Mouse (Mus musculus): ENCODE data around the gene Clmp. TPM values are rescaled to one million over a fixed set of nuclear protein-coding genes. Genes with fewer than 3 reads are reported as not detected.
A peak's percentile ranks its signal among the peaks of the same experiment; 100 is the strongest.

Clmp gene
- 10 to 100 TPM; 28.1 to 30.0 TPM for total RNA-seq (2021)
- long read RNA-seq, experiment 1, full-length matches to known transcripts, result 18 of 25 reads
- long read RNA-seq, experiment 1, partial matches to known transcripts, result 2 of 25 reads
- long read RNA-seq, experiment 1, other reads (novel, unspliced or antisense), result 5 of 25 reads
- long read RNA-seq, experiment 2, full-length matches to known transcripts, result 10 of 17 reads
- long read RNA-seq, experiment 2, partial matches to known transcripts, result 1 of 17 reads
- long read RNA-seq, experiment 2, other reads (novel, unspliced or antisense), result 6 of 17 reads

DNA sequence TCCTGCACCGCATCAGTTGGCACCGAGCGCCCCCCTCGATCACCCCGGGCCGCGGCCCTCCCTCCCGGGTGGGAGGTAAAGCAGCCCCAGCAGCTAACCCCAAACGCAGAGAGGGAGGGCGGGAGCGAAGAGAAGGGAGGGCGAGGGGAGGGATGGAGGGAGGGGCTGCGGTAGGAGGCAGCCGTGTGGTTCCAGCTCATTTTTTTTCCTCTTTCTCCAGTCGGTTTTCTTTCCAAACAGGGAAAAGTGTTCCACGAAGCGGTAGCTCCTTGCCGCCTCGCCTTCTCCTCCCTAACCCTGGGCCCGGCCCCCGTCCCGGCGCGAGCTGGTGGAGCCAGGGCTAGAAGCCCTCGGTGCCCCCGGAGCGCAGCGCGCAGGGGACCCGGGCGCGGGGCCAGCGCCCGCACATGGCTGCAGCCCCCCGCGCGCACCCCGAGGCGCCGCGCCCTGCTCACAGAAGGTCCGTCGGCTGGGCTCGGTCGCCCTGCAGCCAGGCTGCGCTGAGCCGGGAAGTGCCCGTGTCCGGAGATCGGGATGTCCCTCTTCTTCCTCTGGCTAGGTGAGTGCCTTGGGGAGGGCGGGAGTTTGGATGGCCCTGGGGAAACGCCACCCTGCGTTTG lies at the start of gene Clmp:
Gene Clmp (plus strand): TSS at position 162 of the 620 bp plus-strand sequence.
- peak in 1 of 2 experiments; percentile 49 for DNase-seq (ENCODE audit: low spot score in 2 of 2)

DNA sequence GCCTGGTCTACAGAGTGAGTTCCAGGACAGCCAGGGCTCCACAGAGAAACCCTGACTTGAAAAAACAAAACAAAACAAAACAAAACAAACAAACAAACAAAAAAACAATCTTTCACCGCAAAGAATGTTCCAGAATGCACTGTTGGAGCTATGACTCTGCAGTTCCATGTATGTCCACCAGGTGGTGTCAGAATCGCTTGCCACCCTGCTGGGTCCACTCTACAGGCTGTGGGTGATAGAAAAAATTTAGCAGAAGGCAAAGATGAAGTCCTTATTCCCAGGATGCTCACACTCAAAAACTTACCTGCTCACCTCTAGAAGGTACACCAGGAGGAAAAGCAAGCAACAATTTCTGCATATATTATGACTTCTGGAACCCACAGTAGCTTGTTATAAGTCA lies 49.7 kb upstream of the Clmp start:
- peak; percentile 63 to 83 for DNase-seq (ENCODE audit: low spot score in 2 of 2)

DNA sequence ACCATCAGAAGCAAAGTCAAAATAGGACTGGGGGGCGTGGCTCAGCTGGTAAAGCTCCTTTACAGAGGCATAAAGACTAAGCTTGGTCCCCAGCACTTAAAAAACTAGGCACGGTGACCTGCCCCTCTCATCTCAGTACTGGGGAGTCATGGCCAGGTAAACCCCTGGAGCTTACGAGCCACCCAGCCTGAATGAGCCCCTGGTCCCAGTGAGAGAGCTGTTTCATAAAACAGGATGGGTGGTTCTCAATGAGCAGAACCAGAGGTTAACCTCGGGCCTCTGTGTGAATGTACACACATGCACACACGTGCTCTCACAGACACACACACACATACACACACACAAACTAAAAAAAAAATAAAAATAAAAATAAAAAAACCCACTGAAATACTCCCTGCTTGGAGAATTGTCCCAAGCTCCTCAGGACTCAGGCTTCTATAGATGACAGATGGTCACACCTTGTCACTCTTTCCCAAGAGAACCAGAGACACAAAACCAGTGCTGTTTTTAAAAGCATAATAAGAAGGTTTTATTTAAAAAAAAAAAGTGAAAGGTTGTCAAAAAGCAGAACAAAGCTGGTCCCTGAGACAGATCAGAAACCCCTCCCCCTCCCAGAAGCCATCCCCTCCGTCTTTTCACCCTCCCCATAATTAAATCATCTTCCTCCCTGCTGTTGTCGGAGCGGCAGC lies 47.9 kb upstream of the Clmp start:
- DNase-seq (ENCODE audit: low spot score in 2 of 2), result no peak

DNA sequence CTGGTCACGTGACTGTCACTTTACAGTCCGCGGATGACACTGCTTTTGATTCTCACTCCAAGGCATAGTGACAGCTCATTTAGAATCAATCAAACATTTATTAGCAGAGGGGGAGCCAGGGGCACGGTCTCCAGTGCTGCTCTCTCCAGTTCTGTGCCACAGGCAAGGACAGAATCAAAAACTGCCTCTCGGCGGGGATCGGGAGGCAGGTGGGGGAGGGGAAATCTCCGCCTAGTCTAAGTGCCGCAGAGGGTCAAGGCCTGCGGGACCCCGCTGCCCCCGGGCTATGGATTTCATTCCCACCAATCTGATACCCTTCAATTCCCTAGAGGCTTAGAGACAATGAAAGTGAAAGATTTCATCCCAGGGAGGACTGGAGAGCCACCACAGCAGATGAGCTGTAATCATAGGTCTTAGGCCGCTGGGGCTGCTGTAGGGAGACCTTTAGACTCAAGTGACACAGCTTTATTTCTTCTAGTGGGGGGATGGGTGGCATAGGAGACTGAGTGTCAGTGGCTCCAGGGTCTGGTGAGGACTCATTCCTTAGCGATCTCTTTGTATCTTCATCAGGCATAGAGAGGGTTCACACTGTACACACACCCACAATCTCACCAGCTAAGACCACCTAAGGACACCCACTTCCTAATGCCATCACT lies 47.2 kb upstream of the Clmp start:
- peak in 1 of 2 experiments; percentile 25 for DNase-seq (ENCODE audit: low spot score in 2 of 2)

- no peak for DNase-seq (ENCODE audit: low spot score in 2 of 2)
Measured at GRCm38 (mm10) chr9:40639536-40640187, 46.1 kb upstream of the Clmp start.

DNA sequence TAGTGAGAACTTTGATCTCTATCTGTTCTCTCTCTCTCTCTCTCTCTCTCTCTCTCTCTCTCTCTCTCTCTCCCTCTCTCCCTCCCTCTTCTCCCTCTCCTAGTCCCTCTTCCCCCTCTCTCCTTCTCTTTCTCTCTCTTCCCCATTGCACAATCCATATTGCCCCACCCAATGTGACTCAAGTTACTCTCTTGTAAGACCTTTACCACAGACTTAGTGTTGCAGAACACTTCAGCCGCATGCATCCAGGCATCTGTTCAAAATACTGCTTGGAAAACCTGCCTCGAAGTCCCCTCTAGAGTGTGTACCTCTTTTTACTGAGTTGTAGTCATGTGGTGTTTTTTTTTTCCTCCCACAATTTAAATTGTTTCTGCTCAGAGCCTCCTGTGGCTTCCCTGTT lies 44.4 kb upstream of the Clmp start:
- DNase-seq (ENCODE audit: low spot score in 2 of 2), result no peak

DNA sequence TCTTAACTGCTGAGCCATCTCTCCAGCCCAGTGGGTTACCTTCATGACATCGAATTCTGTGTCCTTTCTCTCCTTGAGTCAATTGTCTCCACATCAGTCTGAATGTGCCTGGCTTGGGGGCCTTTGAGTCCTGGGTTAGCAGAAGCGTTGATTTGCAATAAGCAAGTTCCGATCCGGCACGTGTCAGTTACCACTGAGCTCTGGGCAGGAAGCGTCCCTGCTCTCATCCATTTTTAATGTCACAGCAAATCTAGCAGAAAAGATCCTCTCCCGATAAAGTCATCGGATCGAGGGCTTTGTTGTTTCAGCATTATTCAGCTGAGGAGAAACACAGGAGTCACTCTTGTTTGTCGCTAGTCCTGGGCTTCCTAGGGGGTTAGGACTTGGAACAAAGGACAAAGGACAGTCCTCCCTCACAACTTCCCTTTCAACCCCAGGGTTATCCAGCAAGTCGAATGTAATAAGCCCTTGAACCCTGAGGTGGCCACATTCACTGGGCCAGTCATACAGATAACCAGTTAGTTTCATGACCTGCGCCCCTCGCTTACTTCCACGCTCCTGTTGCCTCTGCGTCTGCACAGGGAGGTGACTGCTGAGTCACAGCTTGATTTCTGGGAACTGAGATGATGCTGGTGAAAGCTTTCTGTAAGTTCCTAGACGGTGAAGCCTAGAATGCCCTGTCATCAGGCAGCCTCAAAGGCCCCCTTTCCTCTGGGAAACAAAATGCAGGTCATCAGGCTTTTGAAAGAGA lies 43.1 kb upstream of the Clmp start:
- DNase-seq (ENCODE audit: low spot score in 2 of 2), result no peak

DNA sequence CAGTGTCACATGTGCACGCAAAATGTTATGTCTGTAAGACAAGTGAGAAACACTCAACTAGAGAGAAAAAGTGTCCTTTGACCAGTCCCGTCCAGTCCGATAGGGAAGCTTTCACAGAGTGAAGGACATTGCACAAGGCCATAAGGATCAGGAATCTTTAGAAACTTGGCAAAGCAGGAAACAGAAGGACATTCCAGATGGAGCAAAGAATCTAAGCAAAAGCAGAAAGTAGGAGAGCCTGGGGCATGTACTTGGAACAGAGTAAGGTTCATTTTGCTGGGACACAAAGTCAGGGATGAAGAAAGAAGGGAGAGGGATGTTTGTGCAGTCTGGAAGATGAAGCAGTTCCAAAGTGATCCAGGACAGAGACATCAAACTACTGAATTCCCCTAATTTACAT lies 36.3 kb upstream of the Clmp start:
- DNase-seq (ENCODE audit: low spot score in 2 of 2), result no peak

- DNase-seq (ENCODE audit: low spot score in 2 of 2), result no peak
Measured at GRCm38 (mm10) chr9:40649983-40650382, 35.8 kb upstream of the Clmp start.

GRCm38 (mm10) chr9:40651239-40651859 lies 34.4 kb upstream of the Clmp start:
- DNase-seq (ENCODE audit: low spot score in 2 of 2), result no peak

DNA sequence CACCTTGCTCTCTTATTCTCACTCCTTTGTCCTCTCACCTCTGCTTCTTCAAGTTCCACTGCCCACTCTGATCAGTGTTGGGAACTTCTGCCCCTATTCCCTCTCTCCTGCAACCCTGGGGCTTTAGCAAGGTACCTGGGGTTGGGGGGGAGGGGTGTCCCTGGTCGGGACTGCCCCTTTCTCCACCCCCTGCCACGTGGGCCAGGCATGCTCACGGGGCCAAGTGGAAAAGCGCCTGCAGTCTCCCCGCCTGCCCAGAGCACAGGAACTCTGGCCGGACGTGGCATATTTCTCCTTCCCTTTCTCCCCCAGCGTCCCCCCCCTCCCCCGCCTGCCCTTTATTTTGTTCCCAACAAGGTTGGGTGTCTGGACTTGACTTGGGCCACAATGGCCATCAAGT lies 33.0 kb upstream of the Clmp start:
- no peak for DNase-seq (ENCODE audit: low spot score in 2 of 2)

DNA sequence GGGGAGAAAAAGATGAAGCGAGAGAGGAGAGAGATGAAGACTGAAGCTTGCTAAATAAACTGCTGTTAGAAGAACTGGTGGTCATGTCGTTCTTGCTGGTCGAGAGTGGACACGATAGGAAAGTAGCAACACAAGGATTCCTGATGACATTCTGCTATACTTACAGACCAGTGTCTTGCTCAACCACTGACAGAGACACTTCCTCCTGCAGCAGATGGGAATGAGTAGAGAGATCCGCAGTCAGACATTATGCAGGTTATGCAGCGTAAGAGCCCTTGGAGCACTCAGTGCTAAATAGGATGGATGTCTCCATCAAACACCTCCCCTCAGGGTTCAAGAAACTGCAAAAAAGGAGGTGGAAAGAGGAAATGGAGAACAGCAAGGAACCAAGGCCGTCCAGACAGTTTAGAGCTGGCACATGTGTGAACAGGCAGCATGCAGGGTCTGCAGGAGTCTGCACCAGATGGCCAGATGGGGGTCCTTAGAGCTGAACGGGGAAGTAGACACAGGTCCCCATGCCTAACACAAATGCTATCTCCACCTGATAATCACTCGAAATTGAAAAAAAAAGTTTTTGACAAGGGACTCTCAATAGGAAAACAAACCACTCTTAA lies 19.5 kb upstream of the Clmp start:
- no peak for DNase-seq (ENCODE audit: low spot score in 2 of 2)

DNA sequence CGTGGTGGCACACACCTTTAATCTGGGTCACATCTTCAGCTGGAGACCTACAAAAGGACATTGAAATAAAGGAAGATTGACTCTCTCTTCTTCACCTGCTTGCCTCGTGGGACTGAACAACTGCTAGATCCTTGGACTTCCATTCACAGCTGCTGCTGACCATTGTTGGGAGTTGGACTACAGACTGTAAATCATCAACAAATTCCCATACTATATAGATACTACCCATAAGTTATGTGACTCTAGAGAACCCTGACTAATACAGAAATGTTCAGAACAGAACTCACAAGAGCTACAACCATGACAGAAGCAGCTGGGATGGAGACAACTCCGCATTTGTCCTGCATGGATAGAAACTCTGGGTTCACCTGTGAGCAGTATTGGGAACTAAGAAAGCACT lies 15.4 kb upstream of the Clmp start, which contains the start of gene Gm21915:
Gene Gm21915 (plus strand): TSS at position 301 of the 400 bp plus-strand sequence.
- DNase-seq (ENCODE audit: low spot score in 2 of 2), result no peak

- DNase-seq (ENCODE audit: low spot score in 2 of 2), result no peak
Measured at GRCm38 (mm10) chr9:40671323-40671930, 14.3 kb upstream of the Clmp start.

DNA sequence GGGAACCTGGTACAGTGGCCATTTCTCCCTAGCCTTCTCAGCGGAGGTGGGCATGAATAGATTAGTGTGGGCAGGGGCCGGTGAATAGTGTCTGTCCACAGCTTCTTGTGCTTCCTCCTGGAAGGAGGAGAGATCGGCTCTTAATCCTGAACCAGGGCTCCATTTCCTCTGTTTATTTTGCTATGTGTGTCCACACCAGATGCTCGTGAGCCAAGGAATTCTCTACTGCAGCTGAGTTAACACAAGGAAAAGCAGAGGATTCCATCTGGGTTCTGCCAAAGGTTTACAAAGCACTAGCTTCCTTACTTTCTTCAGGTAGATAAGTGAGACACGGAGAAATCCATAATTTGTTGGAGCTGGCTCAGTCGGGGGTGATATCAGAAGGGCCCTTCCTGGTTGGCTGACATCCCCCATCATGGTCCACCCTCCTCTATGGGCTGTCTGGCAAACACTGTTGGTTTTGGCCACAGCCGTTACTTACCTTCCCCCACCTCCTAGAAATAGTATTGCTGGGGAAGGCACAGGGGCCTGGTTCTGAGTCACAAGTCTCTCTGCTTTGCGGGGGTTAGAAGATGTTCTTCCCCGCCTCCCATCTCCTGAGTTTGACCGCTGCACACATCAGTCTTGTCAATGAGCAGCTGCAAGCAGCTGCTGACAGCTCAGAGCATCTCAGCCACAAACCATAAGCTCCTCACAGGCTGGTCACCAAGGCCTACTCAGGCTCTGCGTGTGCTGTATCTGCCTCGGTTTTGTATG lies 10.4 kb upstream of the Clmp start:
- peak; percentile 37 to 44 for DNase-seq (ENCODE audit: low spot score in 2 of 2)

DNA sequence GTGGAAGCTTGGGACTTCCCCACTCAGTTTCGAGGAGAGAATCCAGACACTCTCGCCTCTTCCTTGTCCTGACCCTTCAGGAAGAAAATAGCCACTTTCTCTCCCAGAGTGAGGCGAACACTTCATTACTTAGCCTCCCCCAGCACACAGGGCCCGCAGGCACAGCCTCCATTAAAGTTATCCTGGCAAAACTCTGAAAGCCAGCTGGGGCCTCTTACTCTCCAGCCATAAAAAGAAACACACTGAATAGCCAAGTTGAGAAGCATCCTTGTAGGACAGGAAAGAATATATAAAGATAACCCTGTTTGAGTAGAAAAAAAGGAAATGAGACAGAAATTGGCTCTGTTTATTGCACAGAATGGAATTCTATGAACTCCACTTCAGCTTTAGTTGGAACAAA lies 7.1 kb upstream of the Clmp start:
- no peak for DNase-seq (ENCODE audit: low spot score in 2 of 2)

GRCm38 (mm10) chr9:40686421-40686899 lies 698 bp downstream of the Clmp start:
- no peak for DNase-seq (ENCODE audit: low spot score in 2 of 2)

- DNase-seq (ENCODE audit: low spot score in 2 of 2), result no peak
Measured at GRCm38 (mm10) chr9:40687053-40687452, 1.3 kb downstream of the Clmp start.
